ENCODE assay signal across 10 mouse cellular contexts in the genomic region with DNA sequence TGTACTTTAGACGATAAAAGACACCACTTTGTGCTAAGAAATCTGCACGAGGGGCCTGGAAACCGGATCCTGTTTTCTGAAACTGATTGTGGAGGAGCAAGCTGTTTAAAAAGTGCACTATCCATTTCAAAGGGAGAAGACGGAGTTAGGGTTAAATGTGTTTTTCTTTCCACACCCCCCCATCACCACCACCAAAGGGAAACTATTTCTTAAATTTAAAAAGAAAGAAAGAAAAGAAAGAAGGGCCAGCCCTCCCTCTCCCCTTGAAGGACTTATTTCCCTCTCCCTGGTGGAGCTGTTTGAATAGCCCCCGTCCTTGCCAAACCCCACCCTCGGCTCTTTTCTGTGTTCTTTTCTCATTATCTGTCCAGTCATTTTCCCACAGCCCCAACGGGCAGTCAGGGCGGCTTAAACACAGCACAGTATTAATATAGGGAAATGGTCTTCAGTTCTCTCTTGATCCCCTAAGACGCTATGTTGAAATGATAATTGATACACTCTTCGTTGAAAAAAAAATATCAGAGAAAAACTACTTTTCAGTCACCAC.
DNase-seq lines count a peak whose midpoint lies in the region; ATAC-seq and TF ChIP-seq lines count a peak whose summit lies in the region.
"Had no signal": no experiment of that assay in that cellular context is flagged by ENCODE, and none has a peak within 500 bp of the region (broad histone marks: within the 10 kb centered on the region; RNA-seq: fewer than 3 reads in every experiment).

No protein-coding gene starts in this region.

- intact Hi-C loops in gastrocnemius, adult 2 months (cut with DNase I) = no loop called here

- 17% methylated on average over 10 of the region's 10 CpGs for WGBS in neural tube, embryonic 11.5 days
- 24% methylated on average over 10 of the region's 10 CpGs for WGBS in limb, embryonic 15.5 days

- H3K4me1 ChIP-seq in neural tube, embryonic 11.5 days (ENCODE audit: control insufficient read depth, insufficient read depth, low read length) = peaks cover 20% of the 10 kb centered on the region
- peaks cover 29% of the 10 kb centered on the region for H3K4me1 ChIP-seq in limb, embryonic 15.5 days

- no peak for TF ChIP-seq CTCF in gastrocnemius, adult 2 months (IDR thresholded peaks at IDR 0.05)

- no peak for ATAC-seq in neural tube, embryonic 11.5 days (ENCODE audit: insufficient read depth, low FRiP score, low TSS enrichment)
- no peak for ATAC-seq in limb, embryonic 15.5 days (ENCODE audit: insufficient number of reproducible peaks, low FRiP score, low TSS enrichment, low read depth)

- no peak overlapping the region for H3K4me3 ChIP-seq in gastrocnemius, adult 2 months
- no peak overlapping the region for H3K4me3 ChIP-seq in neural tube, embryonic 11.5 days (ENCODE audit: low read depth, low read length)
- no peak overlapping the region for H3K4me3 ChIP-seq in limb, embryonic 15.5 days

- H3K9ac ChIP-seq in neural tube, embryonic 11.5 days (ENCODE audit: low read length) = no peak overlapping the region
- H3K9ac ChIP-seq in limb, embryonic 15.5 days = no peak overlapping the region

- no peaks in the 10 kb centered on the region for H3K36me3 ChIP-seq in neural tube, embryonic 11.5 days (ENCODE audit: control insufficient read depth, insufficient read depth, low read length)
- no peaks in the 10 kb centered on the region for H3K36me3 ChIP-seq in limb, embryonic 15.5 days

- no peaks in the 10 kb centered on the region for H3K27me3 ChIP-seq in neural tube, embryonic 11.5 days (ENCODE audit: control insufficient read depth, insufficient read depth, low read length)
- H3K27me3 ChIP-seq in limb, embryonic 15.5 days = 0 out of 2 replicates have a peak, but pooled peaks cover 5% of the 10 kb centered on the region
- H3K27me3 ChIP-seq: Patski had no signal

- no peak overlapping the region; the same call in 1 of the 2 replicates for H3K4me2 ChIP-seq in neural tube, embryonic 11.5 days (ENCODE audit: low read depth)
- no peak overlapping the region for H3K4me2 ChIP-seq in limb, embryonic 15.5 days

- H3K27ac ChIP-seq in gastrocnemius, adult 2 months = 0 out of 2 replicates have a peak overlapping the region, but pooled peaks have one; percentile 8
- H3K27ac ChIP-seq in neural tube, embryonic 11.5 days (ENCODE audit: low read depth, low read length) = no peak overlapping the region
- H3K27ac ChIP-seq in limb, embryonic 15.5 days = peak overlapping the region; percentile 67; the same call in 1 of the 2 replicates

- H3K9me3 ChIP-seq in neural tube, embryonic 11.5 days (ENCODE audit: control insufficient read depth, low read length) = no peaks in the 10 kb centered on the region
- no peaks in the 10 kb centered on the region for H3K9me3 ChIP-seq in limb, embryonic 15.5 days

- DNase-seq in gastrocnemius, adult 2 months = no peak
- DNase-seq in gastrocnemius, postnatal 10 days = no peak
- DNase-seq in neural tube, embryonic 11.5 days (ENCODE audit: low spot score) = peak; percentile 41
- no peak for DNase-seq in neural tube, embryonic 10.5 days (ENCODE audit: extremely low spot score, low spot score)
- no peak for DNase-seq in left cerebral cortex, adult 18-20 months (ENCODE audit: low spot score in 2 of 2)
- no peak for DNase-seq in thymus, postnatal 36 days
- no peak for DNase-seq in T-cell, adult 2 months (ENCODE audit: low spot score)
- DNase-seq: kidney, adult 8-10 months had no signal
